17 mouse cellular contexts compared by ENCODE assay signal in the genomic region with DNA sequence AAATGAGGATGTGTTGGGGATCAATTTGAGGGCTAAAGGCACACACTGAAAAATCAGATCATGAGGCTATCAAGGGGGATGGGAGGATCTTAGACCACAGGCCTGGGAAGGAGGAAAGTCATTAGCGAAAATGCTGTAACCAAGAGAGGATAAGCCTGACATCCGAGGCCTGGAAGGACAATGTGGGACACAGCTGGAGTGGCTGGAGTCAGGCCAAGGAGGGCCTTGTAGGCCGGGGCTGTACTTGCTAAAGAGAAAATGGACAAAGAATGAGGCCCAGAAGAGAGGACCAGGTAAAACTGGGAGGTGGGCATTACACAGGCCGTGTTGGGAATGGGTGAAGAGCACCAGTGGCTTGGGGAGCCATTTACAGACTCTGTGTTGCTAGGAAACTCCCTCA. TPM values are rescaled to one million over a fixed set of nuclear protein-coding genes. Genes with fewer than 3 reads are reported as not detected.
DNase-seq lines count a peak whose midpoint lies in the region; ATAC-seq lines count a peak whose summit lies in the region.
"Had no signal": no experiment of that assay in that cellular context is flagged by ENCODE, and none has a peak within 500 bp of the region (broad histone marks: within the 10 kb centered on the region; RNA-seq: fewer than 3 reads in every experiment).

No protein-coding gene starts in this region.

- H3K9me3 ChIP-seq in forebrain, embryonic 14.5 days (replicated peaks; ENCODE audit: control insufficient read depth, low read length) = no peaks in the 10 kb centered on the region
- H3K9me3 ChIP-seq in midbrain, embryonic 14.5 days (ENCODE audit: control insufficient read depth, low read length) = no peaks in the 10 kb centered on the region
- H3K9me3 ChIP-seq: embryonic facial prominence, embryonic 15.5 days; heart, embryonic 15.5 days; intestine, embryonic 15.5 days; limb, embryonic 13.5 days; liver, embryonic 15.5 days had no signal

- no peaks in the 10 kb centered on the region for H3K4me1 ChIP-seq in forebrain, embryonic 14.5 days (ENCODE audit: control insufficient read depth, insufficient read depth, low read length)
- 0 out of 2 replicates have a peak, but pooled peaks cover 12% of the 10 kb centered on the region for H3K4me1 ChIP-seq in midbrain, embryonic 14.5 days (ENCODE audit: control insufficient read depth, insufficient read depth, low read length)
- H3K4me1 ChIP-seq: embryonic facial prominence, embryonic 15.5 days; limb, embryonic 13.5 days had no signal

- no peak overlapping the region for H3K9ac ChIP-seq in forebrain, embryonic 14.5 days (ENCODE audit: low read length)
- H3K9ac ChIP-seq in midbrain, embryonic 14.5 days (replicated peaks; ENCODE audit: low read length) = no peak overlapping the region
- H3K9ac ChIP-seq: embryonic facial prominence, embryonic 15.5 days; heart, embryonic 15.5 days; hindbrain, embryonic 14.5 days; intestine, embryonic 15.5 days; limb, embryonic 13.5 days; liver, embryonic 15.5 days had no signal

- H3K27ac ChIP-seq in forebrain, embryonic 14.5 days (ENCODE audit: low read depth, low read length) = no peak overlapping the region
- no peak overlapping the region for H3K27ac ChIP-seq in midbrain, embryonic 14.5 days (replicated peaks; ENCODE audit: low read depth, low read length)
- H3K27ac ChIP-seq: embryonic facial prominence, embryonic 15.5 days; heart, embryonic 15.5 days; hindbrain, embryonic 14.5 days; intestine, embryonic 15.5 days; layer of hippocampus, adult 2 months; limb, embryonic 13.5 days; liver, embryonic 15.5 days had no signal

- intact Hi-C loops in gastrocnemius, postnatal 36 days (cut with DNase I) = no loop called here

- H3K4me3 ChIP-seq in forebrain, embryonic 14.5 days (ENCODE audit: low read depth, low read length) = no peak overlapping the region
- H3K4me3 ChIP-seq in midbrain, embryonic 14.5 days (replicated peaks; ENCODE audit: low read depth, low read length) = no peak overlapping the region
- H3K4me3 ChIP-seq: embryonic facial prominence, embryonic 15.5 days; heart, embryonic 15.5 days; intestine, embryonic 15.5 days; layer of hippocampus, adult 2 months; limb, embryonic 13.5 days; liver, embryonic 15.5 days had no signal

- no peaks in the 10 kb centered on the region for H3K27me3 ChIP-seq in forebrain, embryonic 14.5 days (replicated peaks; ENCODE audit: control insufficient read depth, insufficient read depth, low read length)
- no peaks in the 10 kb centered on the region for H3K27me3 ChIP-seq in midbrain, embryonic 14.5 days (ENCODE audit: control insufficient read depth, insufficient read depth, low read length)
- H3K27me3 ChIP-seq: embryonic facial prominence, embryonic 15.5 days; heart, embryonic 15.5 days; intestine, embryonic 15.5 days; limb, embryonic 13.5 days; liver, embryonic 15.5 days had no signal

- WGBS in forebrain, embryonic 14.5 days = 61% methylated on average over 4 of the region's 4 CpGs
- WGBS in midbrain, embryonic 14.5 days = 80% methylated on average over 4 of the region's 4 CpGs

- ATAC-seq in forebrain, embryonic 14.5 days = no peak
- ATAC-seq in midbrain, embryonic 14.5 days (ENCODE audit: low FRiP score, low TSS enrichment) = no peak
- ATAC-seq: intestine, embryonic 15.5 days had no signal

- no peak overlapping the region for H3K4me2 ChIP-seq in forebrain, embryonic 14.5 days (ENCODE audit: low read length)
- H3K4me2 ChIP-seq in midbrain, embryonic 14.5 days (ENCODE audit: low read length) = no peak overlapping the region
- H3K4me2 ChIP-seq: embryonic facial prominence, embryonic 15.5 days; heart, embryonic 15.5 days; hindbrain, embryonic 14.5 days; intestine, embryonic 15.5 days; limb, embryonic 13.5 days; liver, embryonic 15.5 days had no signal

- peak; percentile 43 to 54 for DNase-seq in kidney, postnatal 4 days
- no peak for DNase-seq in kidney, adult 11 months
- peak; percentile 67 for DNase-seq in testis, postnatal 10 days (ENCODE audit: low spot score)
- no peak for DNase-seq in testis, postnatal 14 days (ENCODE audit: low spot score)
- peak; percentile 24 to 35 for DNase-seq in gastrocnemius, postnatal 36 days
- DNase-seq in forebrain, embryonic 14.5 days (ENCODE audit: low spot score) = no peak
- no peak for DNase-seq in midbrain, embryonic 14.5 days
- DNase-seq: cerebellum, postnatal 14 days; embryo, embryonic 11 days; right cerebral cortex, adult 18-20 months had no signal

- no peaks in the 10 kb centered on the region for H3K36me3 ChIP-seq in forebrain, embryonic 14.5 days (ENCODE audit: control insufficient read depth, insufficient read depth, low read length)
- no peaks in the 10 kb centered on the region for H3K36me3 ChIP-seq in midbrain, embryonic 14.5 days (ENCODE audit: control insufficient read depth, insufficient read depth, low read length)
- H3K36me3 ChIP-seq: embryonic facial prominence, embryonic 15.5 days; heart, embryonic 15.5 days; intestine, embryonic 15.5 days; limb, embryonic 13.5 days; liver, embryonic 15.5 days had no signal

RNA-seq across cellular contexts. Expression of a gene that starts 22.9 kb away (rescaled TPM):
- 1 to 10 TPM; 2.1 to 3.5 TPM for total RNA-seq in gastrocnemius, postnatal 36 days (2021)
- 1.0 and 1.1 TPM in 2 replicates for polyA plus RNA-seq in forebrain, embryonic 14.5 days (2014; fragmentation: Nextera tagmentation; extraction: Ambion mirVana)
- polyA plus RNA-seq in midbrain, embryonic 14.5 days (2014; fragmentation: Nextera tagmentation; extraction: Ambion mirVana) = 0.77 and 1.9 TPM in 2 replicates

Comparison
In these comparisons a context has a peak if more than half of its experiments do, and no peak if none do; other contexts are left out.
1. DNase-seq: peak in kidney, postnatal 4 days (2 of 2), testis, postnatal 10 days (single experiment) and gastrocnemius, postnatal 36 days (2 of 2); none in kidney, adult 11 months (single experiment), testis, postnatal 14 days (single experiment), forebrain, embryonic 14.5 days (single experiment) and midbrain, embryonic 14.5 days (single experiment).